Mouse (Mus musculus): ENCODE results near the gene Reps2. TPM values are rescaled to one million over a fixed set of nuclear protein-coding genes. Genes with fewer than 3 reads are reported as not detected.

Gene Reps2
- polyA plus RNA-seq, 1 experiment, result 4.0 TPM

DNA sequence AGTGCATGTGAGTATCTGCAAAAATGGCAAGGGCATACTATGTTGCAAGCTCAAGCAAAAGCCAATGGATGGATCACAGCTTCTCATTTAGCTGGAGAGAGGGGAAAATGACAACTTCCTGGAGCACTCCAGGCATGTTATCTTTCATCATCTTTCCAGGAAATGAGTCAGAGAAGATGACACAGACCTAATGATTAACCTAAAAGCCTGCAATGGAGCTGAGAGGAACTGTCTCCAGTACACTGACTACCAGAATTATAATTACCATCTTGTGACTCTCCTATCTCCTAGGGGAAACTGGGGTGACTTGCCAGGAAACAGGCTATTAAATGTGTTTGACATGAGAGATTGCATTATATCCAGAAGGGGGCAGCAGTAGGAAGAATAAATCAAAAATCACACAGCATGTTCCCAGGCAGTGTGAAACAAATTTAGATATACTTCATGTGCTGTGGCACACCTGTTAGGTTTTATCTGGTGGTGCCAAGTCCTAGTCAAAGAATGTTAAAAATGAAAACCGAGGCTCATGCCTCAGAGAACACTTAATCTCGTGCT lies 132.9 kb downstream of the Reps2 start:
- Histone ChIP-seq H3K4me3 (ENCODE audit: insufficient read depth, low read length) (no peak overlapping the region), H3K27ac (ENCODE audit: insufficient read depth, low read length) (no peak overlapping the region), H3K4me1 (ENCODE audit: control insufficient read depth, insufficient read depth, low read length) (peaks cover 2% of the 10 kb centered on the region; the same call in 1 of the 2 replicates)
- TF ChIP-seq POLR2A (IDR thresholded peaks at IDR 0.05; ENCODE audit: low read depth, low read length) (no peak), CTCF (IDR thresholded peaks at IDR 0.05; ENCODE audit: borderline replicate concordance, insufficient read depth, low read length) (no peak)

DNA sequence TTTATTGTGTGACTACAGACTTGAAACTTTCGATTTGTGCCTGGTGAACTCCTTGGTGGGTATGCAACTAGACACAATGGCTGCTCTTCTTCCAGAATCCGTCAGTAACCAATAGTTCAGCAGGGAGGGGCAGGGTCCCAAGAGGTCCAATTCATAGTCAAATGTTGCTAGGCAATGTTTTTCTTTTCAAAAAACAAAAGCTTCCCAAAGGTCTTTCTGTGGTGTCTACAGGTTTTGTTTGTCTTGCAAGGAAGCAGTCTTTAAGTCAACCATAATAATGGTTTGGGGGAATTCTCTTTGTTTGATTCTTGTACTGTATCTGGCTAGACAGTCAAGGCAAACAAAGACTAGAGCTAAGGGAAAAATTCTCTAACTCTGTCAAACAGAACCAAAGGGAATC lies 138.3 kb downstream of the Reps2 start:
- Histone ChIP-seq H3K27ac (ENCODE audit: insufficient read depth, low read length) (no peak overlapping the region), H3K4me3 (ENCODE audit: insufficient read depth, low read length) (no peak overlapping the region), H3K4me1 (ENCODE audit: control insufficient read depth, insufficient read depth, low read length) (peaks cover under 1% of the 10 kb centered on the region; the same call in 1 of the 2 replicates)
- TF ChIP-seq POLR2A (IDR thresholded peaks at IDR 0.05; ENCODE audit: low read depth, low read length) (no peak), CTCF (IDR thresholded peaks at IDR 0.05; ENCODE audit: borderline replicate concordance, insufficient read depth, low read length) (no peak)

DNA sequence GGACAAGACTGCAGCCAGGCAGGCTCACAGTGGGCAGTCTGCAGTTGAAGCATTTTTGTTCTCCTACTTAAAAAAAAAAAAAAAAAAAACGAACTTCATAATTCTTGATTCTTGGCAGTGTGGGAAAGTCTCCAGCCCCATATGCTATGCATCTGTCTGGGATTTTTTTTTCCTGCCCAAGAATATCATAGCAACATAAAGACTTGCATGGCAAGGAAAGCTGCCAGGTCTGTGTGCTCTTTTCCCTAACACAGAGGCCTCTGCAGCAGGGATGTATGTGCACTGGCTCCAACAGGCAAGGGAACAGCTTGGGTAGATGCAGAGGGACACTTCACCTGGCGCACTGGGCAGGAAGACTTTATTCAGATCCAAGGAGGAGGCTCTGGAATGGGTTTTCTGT lies 140.0 kb downstream of the Reps2 start:
- TF ChIP-seq CTCF (IDR thresholded peaks at IDR 0.05; ENCODE audit: borderline replicate concordance, insufficient read depth, low read length) (no peak), POLR2A (IDR thresholded peaks at IDR 0.05; ENCODE audit: low read depth, low read length) (no peak)
- no peak overlapping the region for H3K27ac ChIP-seq (ENCODE audit: insufficient read depth, low read length)
- H3K4me1 ChIP-seq (ENCODE audit: control insufficient read depth, insufficient read depth, low read length), result no peaks in the 10 kb centered on the region
- H3K4me3 ChIP-seq (ENCODE audit: insufficient read depth, low read length), result no peak overlapping the region

DNA sequence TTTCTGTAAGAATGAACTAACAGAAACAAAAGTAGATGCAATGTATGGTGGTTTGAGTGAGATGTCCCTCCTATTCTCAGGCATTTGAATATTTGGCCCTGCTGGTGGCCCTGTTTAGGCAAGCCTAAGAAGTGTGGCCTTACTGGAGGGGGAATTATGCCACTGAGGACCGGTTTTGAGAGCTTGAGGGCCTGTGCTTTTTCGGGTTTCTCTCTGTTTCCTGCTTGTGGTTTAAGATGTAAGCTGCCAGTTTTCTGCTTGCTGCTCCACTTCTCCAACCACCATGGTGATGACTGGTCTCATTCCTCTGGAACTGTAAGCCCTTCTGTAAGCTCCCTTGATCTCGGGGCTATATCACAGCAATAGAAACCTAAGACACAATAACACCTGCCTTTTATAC lies 142.5 kb downstream of the Reps2 start:
- TF ChIP-seq POLR2A (IDR thresholded peaks at IDR 0.05; ENCODE audit: low read depth, low read length) (no peak), CTCF (IDR thresholded peaks at IDR 0.05; ENCODE audit: borderline replicate concordance, insufficient read depth, low read length) (no peak)
- Histone ChIP-seq H3K27ac (ENCODE audit: insufficient read depth, low read length) (no peak overlapping the region), H3K4me3 (ENCODE audit: insufficient read depth, low read length) (no peak overlapping the region), H3K4me1 (ENCODE audit: control insufficient read depth, insufficient read depth, low read length) (no peaks in the 10 kb centered on the region)

DNA sequence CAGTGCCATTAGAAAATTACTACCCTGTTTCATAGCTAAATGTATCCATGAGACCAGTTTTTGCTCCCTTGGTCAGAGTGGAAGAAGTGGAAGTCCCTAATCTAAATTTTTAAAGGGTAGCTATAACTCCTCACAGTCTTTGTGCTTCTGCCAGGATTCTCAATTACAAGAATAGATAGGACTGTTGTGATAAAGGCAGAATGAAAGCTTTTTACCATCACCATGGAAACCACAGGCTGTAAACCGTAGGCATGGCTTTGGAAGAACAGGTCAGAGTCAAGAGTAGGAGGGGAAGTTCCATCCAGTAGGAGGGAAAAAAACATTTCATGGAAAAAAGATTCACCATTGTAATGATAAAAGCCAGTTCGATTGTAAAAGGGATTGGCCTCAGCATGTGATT lies 147.0 kb downstream of the Reps2 start:
- Histone ChIP-seq H3K4me3 (ENCODE audit: insufficient read depth, low read length) (no peak overlapping the region), H3K4me1 (ENCODE audit: control insufficient read depth, insufficient read depth, low read length) (no peaks in the 10 kb centered on the region), H3K27ac (ENCODE audit: insufficient read depth, low read length) (no peak overlapping the region)
- TF ChIP-seq CTCF (IDR thresholded peaks at IDR 0.05; ENCODE audit: borderline replicate concordance, insufficient read depth, low read length) (no peak), POLR2A (IDR thresholded peaks at IDR 0.05; ENCODE audit: low read depth, low read length) (no peak)

DNA sequence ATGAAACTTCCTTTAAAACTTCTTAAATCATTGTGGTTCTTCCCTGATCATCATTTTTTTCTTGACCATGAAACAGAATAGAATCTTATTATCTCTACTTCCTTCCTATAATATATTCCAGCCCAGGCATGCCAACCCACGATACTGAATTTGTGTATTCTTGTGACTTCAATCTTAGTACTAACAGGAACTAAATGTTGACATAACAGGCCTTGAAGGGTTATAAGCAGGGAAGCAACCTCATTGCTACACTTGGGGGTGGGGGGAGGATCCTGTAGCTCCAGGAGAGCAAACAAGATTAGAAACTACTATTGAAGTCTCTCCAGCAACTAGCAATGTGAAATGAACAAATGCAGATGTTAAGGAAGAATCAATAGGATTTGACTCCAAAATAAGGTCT lies 154.8 kb downstream of the Reps2 start:
- H3K4me1 ChIP-seq (ENCODE audit: control insufficient read depth, insufficient read depth, low read length), result no peaks in the 10 kb centered on the region
- no peak overlapping the region for H3K4me3 ChIP-seq (ENCODE audit: insufficient read depth, low read length)
- no peak overlapping the region for H3K27ac ChIP-seq (ENCODE audit: insufficient read depth, low read length)
- TF ChIP-seq POLR2A (IDR thresholded peaks at IDR 0.05; ENCODE audit: low read depth, low read length) (no peak), CTCF (IDR thresholded peaks at IDR 0.05; ENCODE audit: borderline replicate concordance, insufficient read depth, low read length) (no peak)

DNA sequence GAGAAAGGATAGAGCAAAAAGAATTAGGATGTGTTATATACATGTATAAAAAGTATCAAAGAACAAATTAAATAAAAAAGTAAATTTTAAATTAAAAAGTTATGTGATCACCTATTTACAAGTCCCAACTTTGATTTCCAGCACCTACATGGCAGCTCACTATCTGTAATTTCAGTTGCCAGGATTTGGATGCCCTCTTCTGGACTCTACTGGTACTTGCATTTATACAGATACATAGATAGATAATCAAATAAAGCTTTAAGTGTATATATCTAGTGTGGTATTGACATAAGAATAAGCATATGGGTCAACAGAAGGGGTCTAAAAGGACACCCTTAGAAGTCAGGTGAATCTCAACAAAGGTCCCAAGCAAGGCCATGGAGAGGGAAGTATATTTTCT lies 155.7 kb downstream of the Reps2 start:
- no peak overlapping the region for H3K27ac ChIP-seq (ENCODE audit: insufficient read depth, low read length)
- H3K4me1 ChIP-seq (ENCODE audit: control insufficient read depth, insufficient read depth, low read length), result no peaks in the 10 kb centered on the region
- TF ChIP-seq CTCF (IDR thresholded peaks at IDR 0.05; ENCODE audit: borderline replicate concordance, insufficient read depth, low read length), result no peak
- TF ChIP-seq POLR2A (IDR thresholded peaks at IDR 0.05; ENCODE audit: low read depth, low read length), result no peak
- H3K4me3 ChIP-seq (ENCODE audit: insufficient read depth, low read length), result no peak overlapping the region

DNA sequence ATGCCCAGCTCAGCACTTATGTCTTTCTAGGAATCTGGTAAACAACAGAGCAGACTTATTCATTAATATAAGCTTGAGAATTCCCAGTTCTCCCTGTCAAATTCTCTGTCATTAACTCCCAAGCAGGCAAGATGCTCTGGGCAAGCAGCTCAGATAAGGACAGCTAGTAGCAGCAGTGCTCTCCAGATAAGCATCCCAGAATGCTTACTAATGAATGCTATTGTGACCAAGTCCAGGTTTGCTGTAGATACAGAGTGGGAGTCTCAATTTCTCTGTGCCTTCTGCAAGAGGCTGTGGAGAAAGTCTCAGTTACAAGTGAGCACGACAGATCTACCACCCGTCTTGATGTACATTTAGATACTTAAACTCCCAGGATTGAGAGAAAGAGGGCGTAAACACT lies 173.2 kb downstream of the Reps2 start:
- Histone ChIP-seq H3K27ac (ENCODE audit: insufficient read depth, low read length) (no peak overlapping the region), H3K4me3 (ENCODE audit: insufficient read depth, low read length) (no peak overlapping the region), H3K4me1 (ENCODE audit: control insufficient read depth, insufficient read depth, low read length) (no peaks in the 10 kb centered on the region)
- TF ChIP-seq POLR2A (IDR thresholded peaks at IDR 0.05; ENCODE audit: low read depth, low read length), result no peak

DNA sequence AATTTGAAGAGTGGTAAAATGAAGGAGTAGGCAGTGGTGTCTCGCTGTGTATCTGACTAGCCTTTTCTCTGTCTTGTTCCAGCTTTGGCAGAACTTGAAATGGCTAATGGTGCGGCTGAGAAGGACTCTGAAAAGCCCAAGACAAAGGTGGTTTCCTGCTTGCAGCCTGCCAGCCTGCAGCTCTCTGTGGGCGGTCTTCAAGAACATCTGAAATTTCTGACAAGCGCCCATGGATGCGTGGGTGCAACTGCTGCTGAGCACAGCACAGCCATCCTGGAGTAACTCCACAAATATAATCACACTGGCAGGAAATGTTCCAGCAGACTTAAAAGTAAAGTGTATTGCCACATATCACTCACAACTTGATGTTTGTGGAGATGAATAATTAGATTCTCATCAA lies 181.3 kb downstream of the Reps2 start:
- Histone ChIP-seq H3K4me1 (ENCODE audit: control insufficient read depth, insufficient read depth, low read length) (no peaks in the 10 kb centered on the region), H3K27ac (ENCODE audit: insufficient read depth, low read length) (no peak overlapping the region), H3K4me3 (ENCODE audit: insufficient read depth, low read length) (no peak overlapping the region)
- TF ChIP-seq POLR2A (IDR thresholded peaks at IDR 0.05; ENCODE audit: low read depth, low read length) (no peak), CTCF (IDR thresholded peaks at IDR 0.05; ENCODE audit: borderline replicate concordance, insufficient read depth, low read length) (no peak)

DNA sequence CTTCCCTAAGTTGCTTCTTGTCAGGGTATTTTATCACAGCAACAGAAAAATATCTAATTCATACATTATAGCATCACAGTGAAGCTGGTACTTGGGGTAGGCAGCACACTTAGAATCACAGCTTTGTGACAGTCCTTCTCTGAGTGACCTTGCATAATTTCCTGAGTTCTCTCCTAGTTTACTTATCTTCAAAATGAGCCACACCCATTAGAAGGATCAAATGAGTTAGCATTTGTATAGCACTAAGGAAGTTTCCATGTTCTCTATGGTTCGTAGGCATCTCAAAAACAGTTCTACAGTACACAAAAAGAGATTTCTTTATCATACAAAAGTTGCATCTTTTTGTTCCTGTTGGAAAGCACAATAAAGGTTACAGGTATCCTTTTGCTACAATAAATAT lies 187.0 kb downstream of the Reps2 start:
- Histone ChIP-seq H3K4me3 (ENCODE audit: insufficient read depth, low read length) (no peak overlapping the region), H3K27ac (ENCODE audit: insufficient read depth, low read length) (no peak overlapping the region), H3K4me1 (ENCODE audit: control insufficient read depth, insufficient read depth, low read length) (no peaks in the 10 kb centered on the region)
- TF ChIP-seq CTCF (IDR thresholded peaks at IDR 0.05; ENCODE audit: borderline replicate concordance, insufficient read depth, low read length), result no peak
- no peak for TF ChIP-seq POLR2A (IDR thresholded peaks at IDR 0.05; ENCODE audit: low read depth, low read length)

DNA sequence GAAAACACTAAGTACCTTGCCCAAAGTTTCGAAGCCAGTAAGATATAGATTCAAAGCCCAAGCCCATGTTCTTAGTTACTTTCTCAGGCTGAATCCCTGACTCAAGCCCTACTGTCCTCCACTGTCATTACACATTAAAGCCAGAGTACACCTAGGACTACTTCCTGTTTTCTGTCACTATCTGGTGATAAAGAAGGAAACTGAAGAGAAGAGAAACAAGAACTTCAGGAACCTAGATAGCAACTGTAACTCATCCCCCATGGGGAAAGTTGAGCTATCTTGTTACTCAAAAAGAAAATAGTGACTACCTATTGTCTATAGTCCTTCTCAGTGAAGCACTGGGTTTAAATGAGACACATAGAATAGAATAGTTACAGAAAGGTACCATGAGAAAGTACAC lies 188.1 kb downstream of the Reps2 start:
- TF ChIP-seq POLR2A (IDR thresholded peaks at IDR 0.05; ENCODE audit: low read depth, low read length) (no peak), CTCF (IDR thresholded peaks at IDR 0.05; ENCODE audit: borderline replicate concordance, insufficient read depth, low read length) (no peak)
- Histone ChIP-seq H3K4me1 (ENCODE audit: control insufficient read depth, insufficient read depth, low read length) (no peaks in the 10 kb centered on the region), H3K4me3 (ENCODE audit: insufficient read depth, low read length) (no peak overlapping the region), H3K27ac (ENCODE audit: insufficient read depth, low read length) (no peak overlapping the region)

All from embryonic fibroblast, embryonic 13.5 days (primary cell).